Mouse (Mus musculus) cerebellum, adult 9-10 months (tissue): Measurements from ENCODE around the gene Pgam2.
"Not testable (repeated sequence)": the region's sequence is repeated elsewhere in the genome, so short reads cannot be mapped to it uniquely, and the experiment has no call there.

Source experiments
- DNase-seq: peaks from one replicate; pipeline ENCODE4 v3.0.0; 2022

Gene Pgam2

DNA sequence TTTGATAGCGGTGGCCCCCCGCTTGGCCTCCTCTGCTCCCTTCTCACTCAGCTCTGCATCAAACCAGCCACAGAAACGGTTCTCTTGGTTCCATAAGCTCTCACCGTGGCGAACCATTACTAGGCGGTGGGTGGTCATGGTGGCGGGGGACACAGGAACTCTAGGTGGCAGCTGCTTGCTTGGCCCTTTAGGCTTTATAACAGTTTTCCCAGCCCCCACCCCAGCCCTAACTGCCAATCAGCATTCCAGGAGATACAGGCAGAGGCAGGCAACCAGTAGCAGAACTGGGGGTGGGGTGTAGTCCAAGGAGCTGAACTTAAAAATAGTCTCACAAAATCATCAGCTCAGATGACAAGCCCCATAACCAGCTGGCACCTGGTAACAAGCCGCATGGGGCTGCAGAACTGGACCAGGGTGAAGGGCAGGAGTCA, at the start of gene Pgam2:
Gene Pgam2, minus strand, starts transcription at position 183 of the 431 bp plus-strand sequence.
- no peak for DNase-seq

DNA sequence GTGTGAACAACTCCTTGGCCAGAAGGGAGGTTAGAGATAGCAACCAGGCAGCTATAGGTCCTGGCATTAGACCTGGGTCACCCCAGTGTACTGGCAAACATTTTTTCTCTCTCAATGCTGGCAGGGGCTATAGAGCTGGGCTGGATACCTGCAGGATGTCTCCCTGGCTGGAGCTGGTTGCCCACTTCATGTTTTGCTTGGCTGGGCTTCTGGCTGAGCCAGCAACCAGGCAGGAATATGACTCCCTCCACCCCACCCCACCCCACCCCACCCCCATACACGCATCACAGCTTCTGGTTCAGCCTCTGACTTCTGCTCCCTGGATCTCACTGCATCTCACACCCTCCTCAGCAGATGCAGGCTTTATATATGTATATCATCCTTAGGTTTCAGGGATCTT, 48.8 kb upstream of the Pgam2 start:
- no peak for DNase-seq

DNA sequence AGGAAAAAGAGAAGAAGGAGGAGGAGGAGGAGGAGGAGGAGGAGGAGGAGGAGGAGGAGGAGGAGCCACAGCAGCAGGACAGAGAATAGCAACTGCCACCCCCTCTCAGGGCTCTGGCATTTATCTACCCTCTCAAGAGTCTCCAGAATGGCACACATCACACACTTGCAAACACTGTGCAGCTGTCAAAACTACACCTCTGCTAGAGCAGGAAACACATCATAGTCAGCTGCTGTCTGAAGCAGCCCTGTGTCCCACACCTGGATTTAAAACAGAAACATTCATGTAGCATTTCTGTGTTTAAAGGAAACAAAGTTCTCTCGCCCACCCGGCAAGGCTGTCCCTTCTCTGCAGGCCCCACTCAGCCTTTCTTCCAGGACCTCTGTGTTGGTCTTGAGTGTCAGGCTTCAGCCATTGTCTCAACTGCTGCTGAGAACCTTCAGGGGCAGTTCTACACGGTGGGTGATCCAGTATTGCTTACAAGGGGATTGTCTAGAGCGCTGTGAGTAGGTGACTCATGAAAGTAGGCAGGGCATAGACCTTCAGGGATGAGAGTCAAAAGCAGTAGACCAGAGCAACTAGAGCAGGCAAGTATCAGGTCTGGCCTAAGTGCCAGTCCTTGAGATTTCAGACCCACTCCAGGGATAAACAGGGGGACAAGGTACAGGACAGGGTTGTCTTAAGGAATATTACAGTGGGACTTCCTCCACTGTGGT, 47.6 kb upstream of the Pgam2 start:
- DNase-seq, result no peak

DNA sequence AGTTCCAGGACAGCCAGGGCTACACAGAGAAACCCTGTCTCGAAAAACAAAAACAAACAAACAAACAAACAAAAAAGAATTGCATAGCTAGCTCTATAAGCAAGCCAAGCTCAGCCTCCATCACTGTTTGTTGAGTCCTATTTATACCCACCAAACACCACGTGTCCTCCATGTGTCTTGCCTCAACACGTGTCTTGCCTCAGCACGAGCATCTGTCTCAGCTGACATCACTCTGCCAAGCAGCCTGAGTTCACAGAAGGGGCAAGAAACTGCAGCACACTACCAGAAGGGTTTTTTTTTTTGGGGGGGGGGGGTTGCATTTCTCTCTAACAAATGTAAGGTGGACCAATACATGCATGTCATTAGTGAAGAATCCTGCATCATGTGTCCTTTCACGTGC, 46.9 kb upstream of the Pgam2 start:
- no peak for DNase-seq

DNA sequence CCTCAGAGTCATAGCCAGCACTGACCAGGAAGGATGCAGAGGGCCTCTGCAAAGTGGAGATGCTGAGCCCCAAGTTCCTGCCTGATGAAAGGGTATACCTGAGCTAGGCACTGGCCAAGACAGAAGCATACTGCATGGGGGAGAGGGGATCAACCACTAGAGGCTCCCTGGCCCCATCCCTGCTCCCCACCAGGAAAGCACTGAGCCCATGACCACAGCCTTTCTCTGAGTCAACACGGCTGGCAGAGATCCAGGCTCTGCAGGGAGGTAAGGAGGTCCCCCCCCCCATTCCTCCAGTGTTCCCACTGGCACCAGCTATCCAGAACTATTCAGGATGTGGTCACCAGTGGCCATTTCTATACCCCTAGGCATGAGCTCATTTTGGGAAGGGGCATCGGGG, 45.8 kb upstream of the Pgam2 start:
- no peak for DNase-seq

DNA sequence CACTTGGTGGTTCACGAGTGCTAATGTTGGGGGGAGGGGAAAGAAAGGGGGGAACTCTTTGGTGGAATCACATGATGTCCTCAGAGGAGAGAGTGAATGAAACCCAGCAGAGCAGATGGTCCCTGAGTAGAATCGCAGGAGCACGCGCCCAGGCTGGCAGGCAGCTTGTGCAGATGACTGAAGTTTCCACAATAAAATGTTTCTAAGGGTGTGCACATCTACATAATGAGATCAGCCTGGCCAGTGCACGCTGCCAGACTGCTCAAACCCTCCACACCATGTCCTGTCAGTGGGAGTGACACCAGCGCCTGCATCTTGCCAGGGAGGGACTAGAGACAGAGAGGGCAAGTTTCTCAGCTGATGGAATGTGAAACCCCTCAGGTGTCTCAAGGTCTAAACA, 45.2 kb upstream of the Pgam2 start:
- DNase-seq, result no peak

DNA sequence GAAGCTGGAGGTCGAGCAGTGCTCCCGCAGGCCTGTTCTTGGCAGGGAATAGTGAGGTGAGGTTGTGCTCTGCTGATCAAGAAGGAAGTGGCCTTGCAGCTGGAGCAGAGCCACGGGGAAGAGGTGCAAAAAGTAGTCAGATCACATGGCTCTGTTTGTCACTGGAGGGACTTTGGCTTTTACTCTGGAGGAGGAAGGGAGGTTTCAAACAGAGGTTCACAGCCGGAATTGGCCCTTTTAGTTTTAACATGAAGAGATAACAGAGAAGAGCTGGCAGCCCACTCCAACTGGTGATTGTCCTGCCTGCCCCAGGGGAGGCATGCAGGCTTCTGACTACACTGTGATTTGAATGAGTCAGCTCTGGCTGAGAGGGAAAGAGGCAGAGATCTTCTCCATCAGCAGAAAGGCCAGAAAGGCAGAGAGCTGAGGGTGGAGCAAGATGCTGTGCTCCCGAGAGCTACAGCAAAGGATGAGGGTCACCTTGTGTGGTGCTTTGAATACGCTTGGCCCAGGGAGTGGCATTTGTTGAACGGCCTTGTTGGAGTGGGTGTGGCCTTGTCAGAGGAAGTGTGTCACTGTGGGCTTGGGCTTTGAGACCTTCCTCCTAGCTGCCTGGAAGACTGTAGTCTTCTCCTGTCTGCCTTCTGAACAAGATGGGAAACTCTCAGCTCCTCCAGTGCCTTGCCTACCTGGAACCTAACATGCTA, 43.3 kb upstream of the Pgam2 start:
- no peak for DNase-seq

DNA sequence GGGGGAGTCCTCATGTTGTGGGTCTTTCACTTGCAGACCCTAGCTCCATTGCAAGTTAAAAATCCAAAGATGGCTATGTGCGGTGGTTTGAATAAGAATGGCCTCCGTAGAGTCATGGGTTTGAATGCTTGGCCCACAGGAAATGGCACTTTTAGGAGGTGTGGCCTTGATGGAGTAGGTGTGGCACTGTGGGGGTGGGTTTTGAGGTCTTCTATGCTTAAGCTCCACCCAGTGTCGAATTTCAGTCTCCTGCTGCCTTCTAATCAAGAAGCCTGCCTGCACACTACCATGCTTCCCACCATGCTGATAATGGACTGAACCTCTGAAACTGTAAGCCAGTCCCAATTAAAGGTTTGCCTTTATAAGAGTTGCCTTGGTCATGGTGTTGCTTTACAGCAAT, 39.6 kb upstream of the Pgam2 start:
- no peak for DNase-seq

DNA sequence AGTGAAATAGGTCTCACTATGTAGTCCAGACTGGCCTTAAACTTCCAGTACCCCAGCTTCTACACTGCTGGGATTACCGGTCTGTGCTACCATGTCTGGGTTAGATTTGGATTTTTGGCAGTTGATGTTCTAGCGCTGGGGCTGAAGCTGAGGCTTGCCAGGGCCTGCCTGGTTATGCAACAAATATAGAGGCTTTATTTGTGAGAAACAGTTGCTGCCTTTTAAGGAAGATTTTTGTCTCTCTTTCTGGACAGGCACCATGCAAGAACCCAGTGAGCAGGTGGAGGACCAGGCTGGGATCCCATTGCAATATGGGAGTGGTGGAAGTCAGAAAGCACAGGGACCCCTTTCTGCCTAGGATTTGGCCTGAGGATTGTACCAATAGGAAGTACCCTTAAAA, 38.2 kb upstream of the Pgam2 start:
- no peak for DNase-seq

DNA sequence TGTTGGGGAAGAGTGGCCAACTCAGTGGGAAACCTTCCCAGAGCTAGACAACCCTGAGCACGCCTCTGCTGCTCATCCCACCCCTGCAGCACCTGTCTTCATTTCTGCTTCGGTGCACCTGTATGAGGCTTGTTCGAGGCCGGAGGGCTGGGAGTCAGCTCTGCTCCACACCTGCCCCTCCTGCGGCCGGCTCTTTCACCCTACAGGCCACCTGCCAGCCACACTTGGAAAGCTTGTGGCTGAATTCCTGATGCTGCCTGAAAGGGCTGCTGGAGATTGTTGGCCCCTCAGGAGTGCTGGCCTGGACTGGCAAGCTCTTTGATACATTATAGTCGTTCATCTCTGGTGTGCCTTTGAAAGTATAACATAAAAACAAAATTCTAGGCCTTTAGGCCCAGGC, 36.8 kb upstream of the Pgam2 start:
- DNase-seq, result no peak

DNA sequence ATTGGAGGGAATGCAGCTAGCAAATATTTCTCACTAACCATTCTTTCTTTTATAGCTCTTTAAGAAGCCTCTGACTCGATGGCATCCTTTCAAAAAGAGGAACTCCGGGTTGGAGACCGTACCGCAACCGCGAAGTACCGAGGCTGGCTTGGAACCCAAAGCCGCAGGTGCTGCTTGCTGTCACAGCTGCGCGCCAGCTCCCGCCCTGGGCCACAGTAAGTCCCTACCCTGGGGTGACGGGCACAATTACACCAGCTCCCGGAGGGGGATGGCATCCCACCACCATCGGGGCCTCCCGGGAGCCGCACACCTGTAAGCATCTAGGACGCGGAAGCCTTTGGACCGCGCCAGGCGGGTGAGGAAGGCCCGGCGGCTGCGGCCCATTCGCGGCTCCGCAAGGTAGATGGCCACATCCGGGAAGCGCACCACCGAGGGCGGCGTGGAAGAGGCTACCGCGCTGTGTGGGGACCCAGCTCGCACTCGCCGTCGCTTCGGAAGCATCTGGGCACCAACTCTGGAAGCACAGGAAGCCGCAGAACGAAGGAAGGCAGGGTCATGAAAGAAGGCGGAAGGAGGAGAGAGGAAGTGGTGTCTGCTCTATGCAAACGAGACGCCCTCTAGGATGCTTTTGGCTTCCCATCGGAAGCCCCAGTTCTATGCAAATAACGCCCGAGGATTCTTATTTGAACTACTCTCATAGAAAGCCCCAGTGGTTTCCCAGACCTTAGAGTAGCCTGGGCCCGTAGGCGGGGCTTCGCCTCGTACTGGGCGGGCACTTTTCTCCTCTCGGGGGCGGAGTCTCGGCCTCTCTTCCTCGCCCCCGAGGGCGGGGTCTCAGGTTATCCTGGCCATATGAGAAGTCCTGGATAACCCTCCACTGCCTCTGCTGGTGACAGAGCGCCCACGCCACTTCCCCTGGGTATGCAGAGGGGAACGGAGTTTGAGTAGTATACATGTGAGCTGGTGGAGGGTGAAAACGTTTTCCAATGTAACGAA, 34.0 kb upstream of the Pgam2 start, which contains the start of gene Polm:
Gene Polm, minus strand, starts transcription at position 766 of the 996 bp plus-strand sequence.
- peak; percentile 96 for DNase-seq

DNA sequence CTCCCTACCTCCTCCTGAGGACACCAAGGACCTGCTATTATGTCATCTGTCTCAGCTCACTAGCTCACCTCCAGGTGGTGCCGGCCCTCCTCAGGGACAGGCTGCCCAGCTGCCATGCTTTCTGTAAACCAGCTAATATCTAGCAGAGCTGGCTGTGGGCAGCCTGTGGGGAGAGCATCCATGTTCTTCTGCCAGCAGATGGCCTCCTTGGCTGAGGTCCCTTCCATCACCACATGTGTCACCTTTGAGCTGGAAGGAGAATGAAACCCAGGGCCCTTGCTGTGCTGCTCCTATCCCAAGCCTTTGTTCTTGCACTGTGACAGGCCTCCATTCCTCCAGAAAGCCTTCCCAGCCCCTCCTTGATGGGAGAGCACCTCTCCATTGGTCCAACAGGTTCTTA, 32.6 kb upstream of the Pgam2 start:
- DNase-seq, result peak; percentile 55

DNA sequence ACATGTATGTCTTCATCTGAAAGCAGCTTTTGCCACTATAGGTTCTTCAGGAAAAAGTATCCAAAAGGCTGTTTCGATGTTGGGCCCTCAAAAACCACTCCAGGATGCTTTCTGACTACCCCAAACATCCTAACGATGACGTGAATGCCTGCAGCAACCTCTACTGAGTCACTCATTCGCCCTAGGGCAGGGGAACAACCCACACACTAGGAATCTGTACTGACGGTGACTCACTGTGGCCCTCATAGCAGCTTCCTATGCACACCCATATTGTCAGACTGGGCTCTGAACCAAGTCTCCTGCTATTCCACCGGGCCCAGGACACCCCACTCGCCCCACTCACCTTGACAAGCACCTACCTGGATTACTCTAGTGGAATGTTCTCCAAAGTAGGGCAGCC, 31.5 kb upstream of the Pgam2 start:
- DNase-seq, result no peak

DNA sequence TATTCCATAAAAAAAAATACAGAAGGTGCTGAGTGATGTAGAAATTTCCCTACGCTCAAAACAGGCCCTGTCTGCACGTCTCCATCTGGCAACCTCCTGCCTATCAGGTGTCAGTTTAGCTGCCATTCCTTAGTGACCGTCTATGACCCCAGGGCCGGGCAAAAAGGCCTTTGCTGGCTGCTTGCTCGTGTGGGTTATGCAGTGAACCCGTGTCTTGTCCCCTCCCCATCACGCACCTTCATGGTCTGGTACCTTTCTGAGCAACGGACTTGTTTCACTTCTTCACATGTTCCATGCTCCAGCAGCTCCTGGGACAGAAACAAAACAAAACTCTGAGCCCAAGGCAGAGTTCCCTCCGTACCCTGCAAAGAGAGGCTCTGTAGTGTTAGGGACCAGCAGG, 31.0 kb upstream of the Pgam2 start:
- DNase-seq, result no peak

DNA sequence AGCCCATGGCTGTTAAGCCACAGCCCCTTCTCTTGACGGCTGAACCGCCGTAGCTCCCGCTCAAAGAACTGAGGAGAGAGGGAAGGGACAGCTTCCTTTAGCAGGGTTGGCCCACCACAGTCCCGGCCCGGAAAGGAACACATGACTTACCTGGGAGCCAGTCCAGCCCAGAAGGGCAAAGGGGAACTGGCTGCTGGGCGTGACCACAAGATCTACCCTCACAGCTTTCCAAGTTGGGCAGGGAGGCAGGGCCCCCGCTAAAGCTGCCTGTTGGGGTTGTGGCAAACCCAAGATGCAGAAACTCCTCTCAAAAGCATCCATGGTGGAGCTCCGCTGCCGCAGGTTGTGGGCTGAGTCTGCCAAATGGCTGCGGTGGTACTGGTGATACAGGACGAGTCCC, 25.8 kb upstream of the Pgam2 start:
- DNase-seq, result no peak

DNA sequence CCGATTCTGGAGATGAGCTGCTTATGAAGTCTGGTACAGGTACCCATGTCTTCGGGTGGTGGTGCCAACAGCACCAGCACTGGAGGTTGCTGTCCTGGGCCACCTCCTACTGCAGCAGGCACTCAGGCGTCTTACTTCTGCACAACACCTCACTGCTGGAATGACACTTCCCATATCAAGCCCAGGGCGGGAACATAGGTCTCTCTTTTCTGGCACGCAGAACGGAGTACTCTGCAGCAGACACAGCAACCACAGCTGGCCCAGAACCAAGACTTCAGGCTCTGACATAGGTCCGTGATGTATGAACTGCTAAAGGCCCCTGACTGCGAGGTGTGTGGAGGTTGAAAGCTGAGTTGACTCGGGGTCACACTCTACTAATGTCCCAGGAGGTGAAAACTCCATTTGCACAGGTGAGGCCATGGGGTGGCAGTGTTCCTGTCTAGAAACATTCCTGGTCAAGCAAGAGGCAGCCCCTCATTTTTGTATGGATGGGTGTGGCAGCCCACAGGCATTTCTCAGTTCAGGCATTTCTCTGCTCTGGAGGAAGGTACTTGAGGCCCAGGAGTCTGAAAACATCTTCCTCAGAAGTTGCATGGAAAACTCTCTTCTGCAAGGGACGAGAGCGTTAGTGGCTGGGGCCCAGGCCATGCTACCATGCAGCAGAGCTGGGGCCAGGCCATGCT, 25.1 kb upstream of the Pgam2 start:
- no peak for DNase-seq

DNA sequence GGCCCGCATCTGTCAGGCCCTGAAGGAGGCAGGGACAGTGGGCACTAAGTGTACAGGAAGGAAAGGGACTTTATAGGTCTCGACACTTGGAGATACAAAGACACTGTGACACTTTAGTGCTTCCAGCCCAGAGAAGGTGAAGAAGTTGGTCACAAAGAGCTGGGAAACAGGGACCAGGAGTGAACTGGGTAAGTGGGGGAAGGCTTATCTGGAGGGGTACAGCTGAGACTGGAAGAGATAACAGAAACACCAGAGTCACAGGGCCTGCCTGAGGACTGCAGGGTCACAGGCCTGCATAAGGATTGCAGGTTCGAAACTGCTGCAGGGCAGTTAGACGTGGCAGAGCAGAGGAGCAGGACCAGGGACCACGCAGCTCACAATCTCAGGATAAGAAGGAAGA, 24.4 kb upstream of the Pgam2 start:
- no peak for DNase-seq

DNA sequence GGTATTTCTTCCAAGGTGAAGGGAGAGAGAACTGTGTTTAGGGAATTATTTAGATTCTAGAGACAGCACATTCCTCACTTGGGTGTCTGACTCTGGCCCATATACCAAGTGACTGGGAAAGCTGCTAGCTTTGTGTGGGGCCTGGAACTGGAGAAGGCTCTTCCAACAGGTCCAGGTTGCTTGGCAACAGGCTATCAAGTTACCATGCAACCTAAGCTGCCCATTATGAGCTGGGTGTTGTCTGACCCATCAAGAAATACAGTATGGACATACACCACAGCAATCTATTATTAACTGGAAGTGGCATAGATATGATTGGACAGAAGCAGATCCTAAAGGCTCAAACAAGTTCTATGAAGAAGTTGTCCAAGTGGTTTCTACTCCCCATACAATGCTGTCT, 21.9 kb upstream of the Pgam2 start:
- DNase-seq, result no peak

DNA sequence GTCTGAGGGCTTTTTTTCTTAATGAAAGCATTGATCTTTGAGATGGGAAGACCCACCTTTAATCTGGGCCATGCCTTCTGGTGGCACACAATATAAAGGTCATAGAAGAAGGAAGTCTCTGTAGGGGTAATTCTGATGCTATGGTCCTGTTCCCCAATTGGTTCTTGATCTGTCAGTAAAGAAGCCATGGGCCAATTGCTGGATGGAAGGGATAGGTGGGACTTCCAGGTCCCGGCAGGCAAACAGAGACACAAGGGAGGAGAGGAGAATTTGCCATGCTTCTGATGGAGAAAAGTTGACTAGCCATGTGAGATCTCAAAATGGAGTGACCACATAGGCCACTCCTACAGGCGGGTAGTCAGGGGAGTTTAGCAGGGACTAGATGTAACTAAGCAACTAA, 15.7 kb upstream of the Pgam2 start:
- no peak for DNase-seq

DNA sequence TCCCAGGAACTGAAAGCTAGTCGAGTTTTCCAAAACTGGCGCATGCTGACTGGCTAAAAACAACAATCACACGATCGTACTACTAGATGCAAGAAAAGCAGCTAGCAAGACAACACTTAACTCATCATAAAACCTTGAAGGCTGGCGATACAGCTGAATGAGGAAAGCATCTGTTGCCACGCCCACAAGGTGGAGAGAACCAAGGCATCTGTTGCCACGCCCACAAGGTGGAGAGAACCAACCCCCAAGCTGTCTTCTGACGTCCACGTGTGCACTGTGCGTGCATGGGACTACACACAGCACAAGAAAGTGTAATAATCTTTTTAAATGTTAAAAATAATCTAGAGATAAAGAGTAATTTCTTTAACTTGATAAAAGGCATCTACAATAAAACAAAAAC, 9.8 kb upstream of the Pgam2 start:
- no peak for DNase-seq

DNA sequence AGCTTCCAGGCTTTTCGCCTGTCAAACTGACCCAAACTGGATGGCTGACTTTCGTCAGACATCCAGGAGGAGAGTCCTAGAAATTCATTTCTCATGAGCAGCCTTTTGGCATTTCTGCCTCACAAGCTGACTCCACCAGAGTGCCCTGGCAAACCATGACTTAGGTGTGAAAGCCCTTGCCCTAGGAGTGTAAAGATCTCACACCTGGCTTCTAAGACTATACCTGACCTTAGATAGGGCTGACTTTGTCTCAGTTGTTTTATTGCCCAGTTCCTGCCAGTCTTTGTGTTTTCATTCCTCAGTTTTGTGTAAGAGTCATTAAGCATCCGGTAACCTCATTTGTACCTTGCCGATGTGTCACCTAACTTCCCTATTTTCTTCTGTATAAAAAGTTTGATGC, 6.0 kb upstream of the Pgam2 start:
- not testable (repeated sequence) for DNase-seq

DNA sequence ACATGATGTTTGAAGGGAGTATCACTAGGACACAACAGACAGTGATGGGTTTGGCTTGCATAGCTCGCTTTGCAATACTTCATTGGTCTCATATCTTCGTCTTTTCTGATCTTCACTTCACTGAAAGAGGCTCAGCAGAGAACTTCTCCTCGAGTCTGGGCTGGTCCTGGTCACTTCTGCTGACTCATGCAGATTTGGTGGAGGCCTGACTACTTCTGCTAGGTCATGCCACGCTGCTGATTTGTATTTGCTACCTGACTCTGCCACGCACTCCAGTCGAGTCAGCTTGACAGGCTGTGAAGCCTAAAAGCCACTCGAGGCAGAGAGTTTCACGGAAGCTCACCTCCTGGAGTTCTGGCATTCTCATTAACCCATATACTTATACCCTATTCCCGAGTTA, 4.4 kb upstream of the Pgam2 start:
- DNase-seq, result no peak

DNA sequence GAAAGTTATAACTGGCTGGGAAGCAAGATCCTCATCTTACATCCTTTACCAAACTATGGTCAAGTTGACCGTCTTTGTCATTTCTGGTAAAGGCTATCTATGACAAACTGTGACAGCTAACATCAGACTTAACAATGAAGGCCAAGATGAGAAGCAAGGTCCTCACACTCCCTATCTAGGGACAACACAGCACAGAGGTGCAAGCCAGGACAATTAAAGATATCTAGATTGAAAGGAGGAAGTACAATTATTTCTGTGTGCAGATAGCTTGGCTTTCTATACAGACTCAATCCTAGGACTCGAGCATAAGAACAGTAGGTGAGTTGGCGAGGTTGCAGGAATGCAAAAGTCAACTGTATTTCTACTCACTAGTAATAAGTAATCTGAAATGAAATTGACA, 2.2 kb upstream of the Pgam2 start:
- no peak for DNase-seq
